Mouse (Mus musculus): ENCODE data around the gene Usp20. TPM values are rescaled to one million over a fixed set of nuclear protein-coding genes. Genes with fewer than 3 reads are reported as not detected.

The Usp20 gene
- total and polyA plus RNA-seq, 3 experiments, result 3.4 to 13.8 (median 12.0) TPM

GRCm38 (mm10) chr2:31060271-31060670 lies 78.2 kb downstream of the Usp20 start:
- H3K4me2 ChIP-seq (ENCODE audit: insufficient read depth, low read depth, poor library complexity, severe bottlenecking), result peak overlapping the region; percentile 90
- H3K36me3 ChIP-seq (replicated peaks in 1 of 2; ENCODE audit: control insufficient read depth in 1 of 2, insufficient read depth in 1 of 2, low read length in 1 of 2), result peaks cover 44 to 61% of the 10 kb centered on the region in 2 experiments
- H3K27me3 ChIP-seq (replicated peaks), result no peaks in the 10 kb centered on the region
- in situ Hi-C loops (cut with MboI; ENCODE audit: low pct_ligation_motif_present, low pct_unique_long_range_greater_than_20kb, low sequenced_read_pairs) (loop anchor here (25.0 kb wide), 1 partner anchor 402 kb away; the partner anchor contains the start of gene Ass1), dilution Hi-C loops (cut with MboI; ENCODE audit: extremely low pct_ligation_motif_present, extremely low pct_unique_long_range_greater_than_20kb, low sequenced_read_pairs) (no loop called here)
- peak overlapping the region; percentile 55 to 67 (median 63) for H3K4me3 ChIP-seq (replicated peaks in 1 of 3; ENCODE audit: low read depth in 2 of 3, low read length in 2 of 3, poor library complexity in 1 of 3)
- H3K4me1 ChIP-seq (ENCODE audit: control insufficient read depth in 1 of 2, insufficient read depth in 2 of 2), result peaks cover 18 to 41% of the 10 kb centered on the region in 2 experiments
- peak overlapping the region; percentile 100 for H3K27ac ChIP-seq (ENCODE audit: insufficient read depth, low read depth)
- TF ChIP-seq MAX (IDR thresholded peaks at IDR 0.05; ENCODE audit: low read length), result peak; percentile 31; the same call in 1 of the 2 replicates
- TF ChIP-seq ZC3H11A (IDR thresholded peaks at IDR 0.05; ENCODE audit: low read depth, low read length), result no peak
- no peak for TF ChIP-seq GABPA (IDR thresholded peaks at IDR 0.05; ENCODE audit: insufficient replicate concordance, low read depth, low read length)
- TF ChIP-seq CHD1 (IDR thresholded peaks at IDR 0.05; ENCODE audit: low read depth, low read length), result peak; percentile 49; the same call in 1 of the 2 replicates
- peak; percentile 61; the same call in 1 of the 2 replicates for TF ChIP-seq MXI1 (IDR thresholded peaks at IDR 0.05; ENCODE audit: low read depth, low read length)
- peak; percentile 64; the same call in 1 of the 2 replicates for TF ChIP-seq POLR2A (IDR thresholded peaks at IDR 0.05; ENCODE audit: low read depth, low read length)
- TF ChIP-seq NELFE (IDR thresholded peaks at IDR 0.05; ENCODE audit: low read depth, low read length), result peak; percentile 85
- TF ChIP-seq ETS1 (conservative IDR thresholded peaks at IDR 0.05; ENCODE audit: low read depth, low read length), result peak; percentile 17; the same call in 1 of the 2 replicates
- peak; percentile 67; the same call in 1 of the 2 replicates for TF ChIP-seq SIN3A (IDR thresholded peaks at IDR 0.05; ENCODE audit: low read length)
- peak; percentile 93 for TF ChIP-seq TBP (conservative IDR thresholded peaks at IDR 0.05; ENCODE audit: low read depth, low read length)
- no peak for TF ChIP-seq CHD2 (IDR thresholded peaks at IDR 0.05; ENCODE audit: low read length)
- TF ChIP-seq BHLHE40 (IDR thresholded peaks at IDR 0.05; ENCODE audit: low read depth, low read length), result 0 out of 2 replicates have a peak, but pooled peaks have one; percentile 8
- 0 out of 2 replicates have a peak, but pooled peaks have one; percentile 50 for TF ChIP-seq MYC (IDR thresholded peaks at IDR 0.05; ENCODE audit: low read depth, low read length)
- TF ChIP-seq HCFC1 (IDR thresholded peaks at IDR 0.05; ENCODE audit: low read depth, low read length), result 0 out of 2 replicates have a peak, but pooled peaks have one; percentile 17
- TF ChIP-seq ZMIZ1 (IDR thresholded peaks at IDR 0.05; ENCODE audit: low read depth, low read length), result peak; percentile 90
- no peak for TF ChIP-seq CTCF (conservative IDR thresholded peaks at IDR 0.05 in 1 of 2, IDR thresholded peaks at IDR 0.05 in 1 of 2; ENCODE audit: low read depth in 2 of 2, low read length in 2 of 2)
- TF ChIP-seq TCF12 (IDR thresholded peaks at IDR 0.05; ENCODE audit: low read depth, low read length), result peak; percentile 50; the same call in 1 of the 2 replicates
- TF ChIP-seq MAZ (IDR thresholded peaks at IDR 0.05; ENCODE audit: low read depth, low read length), result no peak
- TF ChIP-seq IRF4 (IDR thresholded peaks at IDR 0.05; ENCODE audit: low read depth, low read length), result no peak
- peak; percentile 50; the same call in 1 of the 2 replicates for TF ChIP-seq RCOR1 (conservative IDR thresholded peaks at IDR 0.05; ENCODE audit: low read depth, low read length)
- peak overlapping the region; percentile 80 for H3K9ac ChIP-seq (ENCODE audit: insufficient read depth, low read depth)
- peaks cover 8% of the 10 kb centered on the region; the same call in 1 of the 2 replicates for H3K79me2 ChIP-seq (replicated peaks; ENCODE audit: control insufficient read depth, extremely low read depth, insufficient read depth, poor library complexity, severe bottlenecking)
- peaks cover 22% of the 10 kb centered on the region for H3K9me3 ChIP-seq (replicated peaks; ENCODE audit: low read length)
- DNase-seq (ENCODE audit: extremely low read depth), result peak; percentile 85

Measured in CH12.LX (cell line).